In genomic region chr19:14220507-14220909, GRCm38 (mm10) we compare ENCODE assay signal across 22 mouse cellular contexts.
DNase-seq lines count a peak whose midpoint lies in the region; ATAC-seq and TF ChIP-seq lines count a peak whose summit lies in the region.
"Had no signal": no experiment of that assay in that cellular context is flagged by ENCODE, and none has a peak within 500 bp of the region (broad histone marks: within the 10 kb centered on the region; RNA-seq: fewer than 3 reads in every experiment).

No protein-coding gene starts in this region.

- TF ChIP-seq POLR2A in CH12.LX (IDR thresholded peaks at IDR 0.05; ENCODE audit: low read depth, low read length), result no peak

- no peaks in the 10 kb centered on the region for H3K27me3 ChIP-seq in lung, embryonic 14.5 days (ENCODE audit: insufficient read depth, low read length)
- no peaks in the 10 kb centered on the region for H3K27me3 ChIP-seq in C2C12 (ENCODE audit: control insufficient read depth, insufficient read depth, insufficient read length)
- H3K27me3 ChIP-seq in CH12.LX (replicated peaks), result no peaks in the 10 kb centered on the region
- H3K27me3 ChIP-seq in embryonic facial prominence, embryonic 15.5 days, result no peaks in the 10 kb centered on the region
- H3K27me3 ChIP-seq: heart, embryonic 15.5 days; hindbrain, embryonic 15.5 days had no signal

- H3K79me3 ChIP-seq in C2C12 (ENCODE audit: low read depth), result no peaks in the 10 kb centered on the region

- ATAC-seq in lung, embryonic 14.5 days (ENCODE audit: insufficient read depth), result peak; percentile 79
- ATAC-seq in embryonic facial prominence, embryonic 15.5 days (ENCODE audit: insufficient number of reproducible peaks, low FRiP score, low TSS enrichment, low read depth), result peak; percentile 83; the same call in 1 of the 2 replicates
- ATAC-seq: CD4-positive, CD25-positive, alpha-beta regulatory T cell, adult 4 months; forebrain, embryonic 16.5 days; intestine, embryonic 16.5 days had no signal

- H3ac ChIP-seq in C2C12 (ENCODE audit: control insufficient read depth, insufficient read length, low read depth), result no peak overlapping the region

- H3K27ac ChIP-seq in lung, embryonic 14.5 days (ENCODE audit: low read depth), result no peak overlapping the region
- H3K27ac ChIP-seq in CH12.LX (ENCODE audit: insufficient read depth, low read depth), result no peak overlapping the region
- no peak overlapping the region for H3K27ac ChIP-seq in embryonic facial prominence, embryonic 15.5 days (replicated peaks)
- H3K27ac ChIP-seq: forebrain, embryonic 12.5 days; heart, adult 2 months; heart, embryonic 15.5 days; hindbrain, embryonic 10.5 days; hindbrain, embryonic 15.5 days had no signal

- H3K36me3 ChIP-seq in lung, embryonic 14.5 days (ENCODE audit: insufficient read depth), result no peaks in the 10 kb centered on the region
- H3K36me3 ChIP-seq in C2C12 (ENCODE audit: control insufficient read depth, insufficient read depth) (no peaks in the 10 kb centered on the region), CH12.LX (replicated peaks in 1 of 2; ENCODE audit: control insufficient read depth in 1 of 2, insufficient read depth in 1 of 2, low read length in 1 of 2) (no peaks in the 10 kb centered on the region)
- H3K36me3 ChIP-seq in embryonic facial prominence, embryonic 15.5 days, result no peaks in the 10 kb centered on the region
- H3K36me3 ChIP-seq: forebrain, embryonic 12.5 days; heart, embryonic 15.5 days; hindbrain, embryonic 10.5 days; hindbrain, embryonic 15.5 days had no signal

- in situ Hi-C loops in CH12.LX (cut with MboI; ENCODE audit: low pct_ligation_motif_present, low pct_unique_long_range_greater_than_20kb, low sequenced_read_pairs), result no loop called here

- no peaks in the 10 kb centered on the region for H3K9me3 ChIP-seq in lung, embryonic 14.5 days (ENCODE audit: low read depth, low read length)
- no peaks in the 10 kb centered on the region for H3K9me3 ChIP-seq in CH12.LX (replicated peaks; ENCODE audit: low read length)
- H3K9me3 ChIP-seq in embryonic facial prominence, embryonic 15.5 days (replicated peaks), result no peaks in the 10 kb centered on the region
- H3K9me3 ChIP-seq: forebrain, embryonic 12.5 days; heart, embryonic 15.5 days; hindbrain, embryonic 10.5 days; hindbrain, embryonic 15.5 days had no signal

- no peak for TF ChIP-seq RAD21 in CH12.LX (IDR thresholded peaks at IDR 0.05; ENCODE audit: low read depth, low read length)

- H3K79me2 ChIP-seq in C2C12 (ENCODE audit: control insufficient read depth, insufficient read depth), result no peaks in the 10 kb centered on the region
- no peaks in the 10 kb centered on the region for H3K79me2 ChIP-seq in CH12.LX (replicated peaks; ENCODE audit: control insufficient read depth, extremely low read depth, insufficient read depth, poor library complexity, severe bottlenecking)

- H3K4me3 ChIP-seq in lung, embryonic 14.5 days (ENCODE audit: low read depth, low read length), result no peak overlapping the region
- H3K4me3 ChIP-seq in C2C12 (ENCODE audit: insufficient read depth, poor library complexity, severe bottlenecking) (no peak overlapping the region), CH12.LX (replicated peaks in 1 of 3; ENCODE audit: low read depth in 2 of 3, low read length in 2 of 3, poor library complexity in 1 of 3) (no peak overlapping the region)
- no peak overlapping the region for H3K4me3 ChIP-seq in embryonic facial prominence, embryonic 15.5 days (replicated peaks)
- H3K4me3 ChIP-seq: forebrain, embryonic 12.5 days; heart, adult 2 months; heart, embryonic 15.5 days; hindbrain, embryonic 10.5 days; hindbrain, embryonic 15.5 days had no signal

- dilution Hi-C loops in CH12.LX (cut with MboI; ENCODE audit: extremely low pct_ligation_motif_present, extremely low pct_unique_long_range_greater_than_20kb, low sequenced_read_pairs), result no loop called here

- H3K9ac ChIP-seq in lung, embryonic 14.5 days, result no peak overlapping the region
- H3K9ac ChIP-seq in CH12.LX (ENCODE audit: insufficient read depth, low read depth), result no peak overlapping the region
- H3K9ac ChIP-seq in embryonic facial prominence, embryonic 15.5 days, result no peak overlapping the region
- H3K9ac ChIP-seq: forebrain, embryonic 12.5 days; heart, embryonic 15.5 days; hindbrain, embryonic 15.5 days had no signal

- no peak overlapping the region for H3K4me2 ChIP-seq in lung, embryonic 14.5 days
- no peak overlapping the region for H3K4me2 ChIP-seq in CH12.LX (ENCODE audit: insufficient read depth, low read depth, poor library complexity, severe bottlenecking)
- no peak overlapping the region for H3K4me2 ChIP-seq in embryonic facial prominence, embryonic 15.5 days (replicated peaks)
- H3K4me2 ChIP-seq: forebrain, embryonic 12.5 days; heart, embryonic 11.5 days; heart, embryonic 15.5 days; hindbrain, embryonic 15.5 days had no signal

- 40% methylated on average over 4 of the region's 4 CpGs for WGBS in lung, embryonic 14.5 days
- WGBS in embryonic facial prominence, embryonic 15.5 days, result 26% methylated on average over 4 of the region's 4 CpGs

- no peak for TF ChIP-seq EP300 in CH12.LX (IDR thresholded peaks at IDR 0.05; ENCODE audit: low read length)

- peak; percentile 40 for DNase-seq in lung, embryonic 14.5 days
- DNase-seq in lung, postnatal 4 days, result no peak
- no peak for DNase-seq in CH12.LX (ENCODE audit: extremely low read depth)
- no peak for DNase-seq in cerebellum, adult 8-10 months
- DNase-seq in layer of hippocampus, adult 18-20 months (ENCODE audit: low spot score in 2 of 2), result no peak
- DNase-seq: adrenal gland, postnatal 10 days; cerebellum, adult 11 months; cerebellum, adult 9-10 months; cerebellum, postnatal 25 days; gastrocnemius, postnatal 14 days; heart, adult 2 months; heart, postnatal 14 days had no signal

- TF ChIP-seq CTCF in lung, embryonic 14.5 days (IDR thresholded peaks at IDR 0.05; ENCODE audit: low read depth), result no peak
- TF ChIP-seq CTCF in C2C12 (IDR thresholded peaks at IDR 0.05; ENCODE audit: control insufficient read depth, insufficient read depth, insufficient read length), result no peak
- no peak for TF ChIP-seq CTCF in CH12.LX (conservative IDR thresholded peaks at IDR 0.05 in 1 of 2, IDR thresholded peaks at IDR 0.05 in 1 of 2; ENCODE audit: low read depth in 2 of 2, low read length in 2 of 2)

- H3K4me1 ChIP-seq in lung, embryonic 14.5 days (ENCODE audit: insufficient read depth), result no peaks in the 10 kb centered on the region
- H3K4me1 ChIP-seq in CH12.LX (ENCODE audit: control insufficient read depth in 1 of 2, insufficient read depth in 2 of 2), result peaks cover 4 to 23% of the 10 kb centered on the region in 2 experiments; a peak in 3 of 4 replicates
- no peaks in the 10 kb centered on the region for H3K4me1 ChIP-seq in embryonic facial prominence, embryonic 15.5 days
- H3K4me1 ChIP-seq: forebrain, embryonic 12.5 days; hindbrain, embryonic 10.5 days; hindbrain, embryonic 15.5 days had no signal

TF ChIP-seq in C2C12, 6 proteins besides CTCF, POLR2A, EP300 and RAD21:
- TF ChIP-seq MAX (IDR thresholded peaks at IDR 0.05) (no peak), USF1 (IDR thresholded peaks at IDR 0.05; ENCODE audit: low read depth) (peak; percentile 52), MYOD1 (IDR thresholded peaks at IDR 0.05; ENCODE audit: control insufficient read depth, insufficient read length, low read depth) (no peak)

TF ChIP-seq in CH12.LX, 34 proteins besides CTCF, POLR2A, EP300 and RAD21:
- TF ChIP-seq USF1 (IDR thresholded peaks at IDR 0.05; ENCODE audit: low read depth, low read length) (peak; percentile 22; the same call in 1 of the 2 replicates), MEF2A (IDR thresholded peaks at IDR 0.05; ENCODE audit: borderline replicate concordance, low read depth, low read length) (no peak)
